ENCODE assay signal across 26 mouse cellular contexts in genomic region chr4:41388616-41389015, GRCm38 (mm10). TPM values are rescaled to one million over a fixed set of nuclear protein-coding genes. Genes with fewer than 3 reads are reported as not detected.
DNase-seq lines count a peak whose midpoint lies in the region; ATAC-seq lines count a peak whose summit lies in the region.
"Had no signal": no experiment of that assay in that cellular context is flagged by ENCODE, and none has a peak within 500 bp of the region (broad histone marks: within the 10 kb centered on the region; RNA-seq: fewer than 3 reads in every experiment).

No protein-coding gene starts in this region.

- no peaks in the 10 kb centered on the region for H3K27me3 ChIP-seq in liver, embryonic 13.5 days
- no peaks in the 10 kb centered on the region for H3K27me3 ChIP-seq in midbrain, embryonic 11.5 days (ENCODE audit: control insufficient read depth, insufficient read depth, low read length)
- H3K27me3 ChIP-seq: embryonic facial prominence, embryonic 12.5 days; midbrain, embryonic 12.5 days; neural tube, embryonic 12.5 days had no signal

- H3K9ac ChIP-seq in liver, embryonic 13.5 days, result peak overlapping the region; percentile 73
- H3K9ac ChIP-seq in midbrain, embryonic 11.5 days (ENCODE audit: low read length), result no peak overlapping the region
- H3K9ac ChIP-seq: embryonic facial prominence, embryonic 12.5 days; lung, embryonic 14.5 days; midbrain, embryonic 12.5 days; neural tube, embryonic 12.5 days had no signal

- peaks cover 38% of the 10 kb centered on the region for H3K4me1 ChIP-seq in liver, embryonic 13.5 days (replicated peaks)
- no peaks in the 10 kb centered on the region for H3K4me1 ChIP-seq in midbrain, embryonic 11.5 days (ENCODE audit: control insufficient read depth, insufficient read depth, low read length)
- H3K4me1 ChIP-seq: embryonic facial prominence, embryonic 12.5 days; heart, embryonic 10.5 days; midbrain, embryonic 12.5 days; neural tube, embryonic 12.5 days had no signal

- peak; percentile 14 for DNase-seq in gastrocnemius, postnatal 25 days
- no peak for DNase-seq in gastrocnemius, adult 18-20 months (ENCODE audit: low spot score)
- DNase-seq in kidney, adult 18-20 months, result peak; percentile 6
- no peak for DNase-seq in kidney, postnatal 10 days
- DNase-seq in 3134 (ENCODE audit: extremely low read depth, insufficient read length, low spot score), result peak; percentile 11
- DNase-seq in liver, embryonic 13.5 days, result no peak
- no peak for DNase-seq in retina, embryonic 14.5 days (ENCODE audit: low spot score)
- DNase-seq in midbrain, embryonic 11.5 days (ENCODE audit: low spot score, missing footprints), result no peak
- DNase-seq: adrenal gland, postnatal 25 days; cerebellum, adult 11-12 months; cerebellum, adult 9-11 months; embryo, embryonic 11 days; gastrocnemius, postnatal 36 days; left cerebral cortex, postnatal 4 days; lung, embryonic 14.5 days; lung, postnatal 14 days; thymus, adult 2 months; thymus, postnatal 4 days had no signal

- peaks cover 88% of the 10 kb centered on the region for H3K36me3 ChIP-seq in liver, embryonic 13.5 days
- peaks cover 16% of the 10 kb centered on the region for H3K36me3 ChIP-seq in midbrain, embryonic 11.5 days (ENCODE audit: control insufficient read depth, insufficient read depth, low read length)

- peak overlapping the region; percentile 61 for H3K4me2 ChIP-seq in liver, embryonic 13.5 days
- H3K4me2 ChIP-seq in midbrain, embryonic 11.5 days, result no peak overlapping the region
- H3K4me2 ChIP-seq: embryonic facial prominence, embryonic 12.5 days; lung, embryonic 14.5 days; midbrain, embryonic 12.5 days; neural tube, embryonic 12.5 days had no signal

- peak overlapping the region; percentile 98 for H3K27ac ChIP-seq in liver, embryonic 13.5 days
- H3K27ac ChIP-seq in midbrain, embryonic 11.5 days (ENCODE audit: low read depth, low read length), result no peak overlapping the region
- H3K27ac ChIP-seq: embryonic facial prominence, embryonic 12.5 days; heart, embryonic 10.5 days; neural tube, embryonic 12.5 days had no signal

- H3K9me3 ChIP-seq in liver, embryonic 13.5 days (replicated peaks), result no peaks in the 10 kb centered on the region
- no peaks in the 10 kb centered on the region for H3K9me3 ChIP-seq in midbrain, embryonic 11.5 days (ENCODE audit: control insufficient read depth, low read length)
- H3K9me3 ChIP-seq: embryonic facial prominence, embryonic 12.5 days; heart, embryonic 10.5 days; midbrain, embryonic 12.5 days; neural tube, embryonic 12.5 days had no signal

- ATAC-seq in liver, embryonic 13.5 days (ENCODE audit: low read depth), result no peak
- no peak for ATAC-seq in midbrain, embryonic 11.5 days (ENCODE audit: low FRiP score)
- ATAC-seq: CD4-positive, CD25-positive, alpha-beta regulatory T cell, adult 4 months; forebrain, embryonic 16.5 days; hindbrain, embryonic 16.5 days had no signal

- H3K4me3 ChIP-seq in liver, embryonic 13.5 days (replicated peaks), result peak overlapping the region; percentile 50
- no peak overlapping the region for H3K4me3 ChIP-seq in midbrain, embryonic 11.5 days (ENCODE audit: low read depth, low read length)
- H3K4me3 ChIP-seq: embryonic facial prominence, embryonic 12.5 days; heart, embryonic 10.5 days; midbrain, embryonic 12.5 days; myocyte; neural tube, embryonic 12.5 days had no signal

- WGBS in liver, embryonic 13.5 days (ENCODE audit: insufficient replicate concordance), result 86% methylated on average over 5 of the region's 5 CpGs
- 84% methylated on average over 5 of the region's 5 CpGs for WGBS in midbrain, embryonic 11.5 days

RNA-seq across cellular contexts. Expression of gene Ubap1, which starts 39.8 kb away (rescaled TPM):
- 10 to 100 TPM; 30.2 to 33.2 TPM for total RNA-seq in gastrocnemius, postnatal 25 days (2021)
- 10 to 100 TPM; 38.5 to 41.8 TPM for total RNA-seq in gastrocnemius, adult 18-20 months (2021)
- polyA plus RNA-seq in liver, embryonic 13.5 days (2015; fragmentation: Nextera tagmentation; extraction: Ambion mirVana), result 28.5 and 33.8 TPM in 2 replicates
- 98.0 and 99.5 TPM in 2 replicates for polyA plus RNA-seq in midbrain, embryonic 11.5 days (2014; fragmentation: Nextera tagmentation; extraction: Ambion mirVana)

Comparison
In these comparisons a context has a peak if more than half of its experiments do, and no peak if none do; other contexts are left out.
1. DNase-seq: peak in gastrocnemius, postnatal 25 days (single experiment), kidney, adult 18-20 months (single experiment) and 3134 (single experiment); none in gastrocnemius, adult 18-20 months (single experiment), kidney, postnatal 10 days (single experiment), liver, embryonic 13.5 days (single experiment), retina, embryonic 14.5 days (single experiment) and midbrain, embryonic 11.5 days (single experiment).